ENCODE assay signal across 30 mouse cellular contexts in genomic region chr9:39746428-39746827, GRCm38 (mm10). TPM values are rescaled to one million over a fixed set of nuclear protein-coding genes. Genes with fewer than 3 reads are reported as not detected.
"Had no signal": no experiment of that assay in that cellular context is flagged by ENCODE, and none has a peak within 500 bp of the region (broad histone marks: within the 10 kb centered on the region; RNA-seq: fewer than 3 reads in every experiment).

No protein-coding gene starts in this region.

- H3K9ac ChIP-seq: liver, embryonic 13.5 days; stomach, embryonic 15.5 days had no signal

- H3K4me2 ChIP-seq: liver, embryonic 13.5 days; midbrain, embryonic 11.5 days; stomach, embryonic 15.5 days had no signal

- H3K27me3 ChIP-seq: liver, embryonic 13.5 days; stomach, embryonic 15.5 days had no signal

- DNase-seq: kidney, adult 2 months; kidney, postnatal 25 days; liver, embryonic 13.5 days; lung, adult 2 months; lung, postnatal 14 days; lung, postnatal 4 days; midbrain, embryonic 14.5 days; spleen, adult 18-20 months; thymus, adult 18-20 months; thymus, postnatal 36 days had no signal

- H3K36me3 ChIP-seq: liver, embryonic 13.5 days; stomach, embryonic 15.5 days had no signal

- H3K4me3 ChIP-seq: liver, embryonic 13.5 days; stomach, embryonic 15.5 days had no signal

- ATAC-seq: intestine, postnatal 0 days had no signal

- H3K27ac ChIP-seq: kidney, postnatal 0 days; liver, embryonic 13.5 days; stomach, embryonic 15.5 days had no signal

- H3K9me3 ChIP-seq: liver, embryonic 13.5 days; stomach, embryonic 15.5 days had no signal

- H3K4me1 ChIP-seq: liver, embryonic 13.5 days; stomach, embryonic 15.5 days had no signal

RNA-seq across cellular contexts. Expression of gene Olfr967, which starts 0.4 kb away (rescaled TPM):
- total RNA-seq: left cerebral cortex, postnatal 36 days; liver, adult 2 months; megakaryocyte progenitor cell, adult 5-6 weeks; megakaryocyte-erythroid progenitor cell, adult 5-6 weeks; midbrain, postnatal 0 days had no signal
- polyA plus RNA-seq: intestine, embryonic 14.5 days; intestine, postnatal 0 days; kidney, adult 2 months; kidney, embryonic 14.5 days; kidney, postnatal 0 days; large intestine, adult 2 months; limb, embryonic 11.5 days; limb, embryonic 14.5 days; liver, adult 2 months; liver, embryonic 13.5 days; liver, embryonic 16.5 days; lung, adult 2 months; lung, embryonic 16.5 days; midbrain, embryonic 11.5 days; midbrain, embryonic 14.5 days; midbrain, postnatal 0 days; neural tube, embryonic 11.5 days; neural tube, embryonic 14.5 days; stomach, embryonic 15.5 days; testis, adult 2 months; urinary bladder, adult 2 months had no signal

RNA-seq across cellular contexts. Expression of gene Olfr150, which starts 15.7 kb away (rescaled TPM):
- total RNA-seq: left cerebral cortex, postnatal 36 days; liver, adult 2 months; megakaryocyte progenitor cell, adult 5-6 weeks; megakaryocyte-erythroid progenitor cell, adult 5-6 weeks; midbrain, postnatal 0 days had no signal
- polyA plus RNA-seq: intestine, embryonic 14.5 days; intestine, postnatal 0 days; kidney, adult 2 months; kidney, embryonic 14.5 days; kidney, postnatal 0 days; large intestine, adult 2 months; limb, embryonic 11.5 days; limb, embryonic 14.5 days; liver, adult 2 months; liver, embryonic 13.5 days; liver, embryonic 16.5 days; lung, adult 2 months; lung, embryonic 16.5 days; midbrain, embryonic 11.5 days; midbrain, embryonic 14.5 days; midbrain, postnatal 0 days; neural tube, embryonic 11.5 days; neural tube, embryonic 14.5 days; stomach, embryonic 15.5 days; testis, adult 2 months; urinary bladder, adult 2 months had no signal

RNA-seq across cellular contexts. Expression of gene Olfr965, which starts 35.3 kb away (rescaled TPM):
- total RNA-seq: left cerebral cortex, postnatal 36 days; liver, adult 2 months; megakaryocyte progenitor cell, adult 5-6 weeks; megakaryocyte-erythroid progenitor cell, adult 5-6 weeks; midbrain, postnatal 0 days had no signal
- polyA plus RNA-seq: intestine, embryonic 14.5 days; intestine, postnatal 0 days; kidney, adult 2 months; kidney, embryonic 14.5 days; kidney, postnatal 0 days; large intestine, adult 2 months; limb, embryonic 11.5 days; limb, embryonic 14.5 days; liver, adult 2 months; liver, embryonic 13.5 days; liver, embryonic 16.5 days; lung, adult 2 months; lung, embryonic 16.5 days; midbrain, embryonic 11.5 days; midbrain, embryonic 14.5 days; midbrain, postnatal 0 days; neural tube, embryonic 11.5 days; neural tube, embryonic 14.5 days; stomach, embryonic 15.5 days; testis, adult 2 months; urinary bladder, adult 2 months had no signal

RNA-seq across cellular contexts. Expression of gene Olfr968, which starts 36.6 kb away (rescaled TPM):
- total RNA-seq: left cerebral cortex, postnatal 36 days; liver, adult 2 months; megakaryocyte progenitor cell, adult 5-6 weeks; megakaryocyte-erythroid progenitor cell, adult 5-6 weeks; midbrain, postnatal 0 days had no signal
- polyA plus RNA-seq: intestine, embryonic 14.5 days; intestine, postnatal 0 days; kidney, adult 2 months; kidney, embryonic 14.5 days; kidney, postnatal 0 days; large intestine, adult 2 months; limb, embryonic 11.5 days; limb, embryonic 14.5 days; liver, adult 2 months; liver, embryonic 13.5 days; liver, embryonic 16.5 days; lung, adult 2 months; lung, embryonic 16.5 days; midbrain, embryonic 11.5 days; midbrain, embryonic 14.5 days; midbrain, postnatal 0 days; neural tube, embryonic 11.5 days; neural tube, embryonic 14.5 days; stomach, embryonic 15.5 days; testis, adult 2 months; urinary bladder, adult 2 months had no signal

RNA-seq across cellular contexts. Expression of gene Olfr149, which starts 39.5 kb away (rescaled TPM):
- total RNA-seq: left cerebral cortex, postnatal 36 days; liver, adult 2 months; megakaryocyte progenitor cell, adult 5-6 weeks; megakaryocyte-erythroid progenitor cell, adult 5-6 weeks; midbrain, postnatal 0 days had no signal
- polyA plus RNA-seq: intestine, embryonic 14.5 days; intestine, postnatal 0 days; kidney, adult 2 months; kidney, embryonic 14.5 days; kidney, postnatal 0 days; large intestine, adult 2 months; limb, embryonic 11.5 days; limb, embryonic 14.5 days; liver, adult 2 months; liver, embryonic 13.5 days; liver, embryonic 16.5 days; lung, adult 2 months; lung, embryonic 16.5 days; midbrain, embryonic 11.5 days; midbrain, postnatal 0 days; neural tube, embryonic 11.5 days; neural tube, embryonic 14.5 days; stomach, embryonic 15.5 days; testis, adult 2 months; urinary bladder, adult 2 months had no signal
